Mouse (Mus musculus) hematopoietic multipotent progenitor cell, adult 10-12 weeks (in vitro differentiated cells): ENCODE measurements around the gene Prr27. TPM values are rescaled to one million over a fixed set of nuclear protein-coding genes. Genes with fewer than 3 reads are reported as not detected.

Experiments used
- polyA plus RNA-seq: library from polyadenylated mRNA; stranded (reverse); fragments of >175 nt; gene quantifications from 2 replicates; pipeline ENCODE4 v1.2.3, GENCODE M21; 2012; ENCODE audit warnings: low replicate concordance

The Prr27 gene
- polyA plus RNA-seq: not detected in 2 replicates

GRCm38 (mm10) chr5:87825386-87825785 lies at the start of gene Prr27:
Gene Prr27 (plus strand): TSS chr5:87825686.

GRCm38 (mm10) chr5:87807782-87808181 lies 17.7 kb upstream of the Prr27 start, which contains the start of gene Csn1s2b:
Gene Csn1s2b (plus strand): TSS chr5:87808082.

GRCm38 (mm10) chr5:87884729-87885128 lies 59.2 kb downstream of the Prr27 start, which contains the start of gene Odam:
Gene Odam (plus strand): TSS chr5:87885029.

Other genes with a start within 250 kb of the Prr27 start
- not detected in 2 replicates for gene Sult1e1, start 234.1 kb upstream of the Prr27 start, polyA plus RNA-seq
- gene Csn1s1, start 159.5 kb upstream of the Prr27 start, polyA plus RNA-seq: not detected in 2 replicates
- gene Csn2, start 126.1 kb upstream of the Prr27 start, polyA plus RNA-seq: not detected in 2 replicates
- not detected in 2 replicates for gene Csn1s2a, start 51.1 kb upstream of the Prr27 start, polyA plus RNA-seq
- not detected in 2 replicates for gene Csn1s2b, start 17.6 kb upstream of the Prr27 start, polyA plus RNA-seq
- not detected in 2 replicates for gene Odam, start 59.3 kb downstream of the Prr27 start, polyA plus RNA-seq
- gene Csn3, start 99.9 kb downstream of the Prr27 start, polyA plus RNA-seq: 0.15 TPM in 1 of 2 replicates, not detected in the other
- gene 2310003L06Rik, start 143.8 kb downstream of the Prr27 start, polyA plus RNA-seq: not detected in 2 replicates
- gene Gm28434, start 143.8 kb downstream of the Prr27 start, polyA plus RNA-seq: not detected in 2 replicates
- gene Cabs1, start 153.8 kb downstream of the Prr27 start, polyA plus RNA-seq: not detected in 2 replicates
- gene Smr3a, start 176.9 kb downstream of the Prr27 start, polyA plus RNA-seq: not detected in 2 replicates